Mouse (Mus musculus) testis, postnatal 14 days (tissue): Measurements from ENCODE around the gene Naif1.
"Not testable (repeated sequence)": the region's sequence is repeated elsewhere in the genome, so short reads cannot be mapped to it uniquely, and the experiment has no call there.

Experiments
- DNase-seq: peaks from one replicate; pipeline ENCODE4 v3.0.0; 2021; ENCODE audit warnings: low spot score

Gene Naif1

DNA sequence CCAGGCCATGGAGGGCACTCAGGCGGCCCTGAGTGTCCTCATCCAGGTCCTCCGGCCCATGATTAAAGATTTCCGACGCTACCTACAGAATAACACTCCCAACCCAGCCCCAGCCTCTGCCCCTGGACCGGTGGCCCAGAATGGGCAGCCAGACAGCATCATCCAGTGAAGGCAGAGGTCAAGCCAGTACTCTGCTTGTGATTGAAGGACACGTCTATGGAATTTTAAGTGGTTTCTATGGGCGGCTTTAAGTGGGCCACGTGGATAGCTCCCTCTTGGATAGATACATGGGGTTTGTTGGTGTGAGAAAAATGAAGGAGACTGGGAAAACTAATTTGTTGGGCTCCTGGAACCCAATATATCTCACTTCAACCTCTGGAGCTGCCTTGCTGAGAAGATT lies 4.8 kb downstream of the Naif1 start:
- no peak for DNase-seq

- DNase-seq, result no peak
Observed at GRCm38 (mm10) chr2:32458300-32458699, 8.0 kb downstream of the Naif1 start.

GRCm38 (mm10) chr2:32459657-32460056 lies 9.4 kb downstream of the Naif1 start:
- no peak for DNase-seq

GRCm38 (mm10) chr2:32463773-32464172 lies 13.5 kb downstream of the Naif1 start:
- DNase-seq, result no peak

DNA sequence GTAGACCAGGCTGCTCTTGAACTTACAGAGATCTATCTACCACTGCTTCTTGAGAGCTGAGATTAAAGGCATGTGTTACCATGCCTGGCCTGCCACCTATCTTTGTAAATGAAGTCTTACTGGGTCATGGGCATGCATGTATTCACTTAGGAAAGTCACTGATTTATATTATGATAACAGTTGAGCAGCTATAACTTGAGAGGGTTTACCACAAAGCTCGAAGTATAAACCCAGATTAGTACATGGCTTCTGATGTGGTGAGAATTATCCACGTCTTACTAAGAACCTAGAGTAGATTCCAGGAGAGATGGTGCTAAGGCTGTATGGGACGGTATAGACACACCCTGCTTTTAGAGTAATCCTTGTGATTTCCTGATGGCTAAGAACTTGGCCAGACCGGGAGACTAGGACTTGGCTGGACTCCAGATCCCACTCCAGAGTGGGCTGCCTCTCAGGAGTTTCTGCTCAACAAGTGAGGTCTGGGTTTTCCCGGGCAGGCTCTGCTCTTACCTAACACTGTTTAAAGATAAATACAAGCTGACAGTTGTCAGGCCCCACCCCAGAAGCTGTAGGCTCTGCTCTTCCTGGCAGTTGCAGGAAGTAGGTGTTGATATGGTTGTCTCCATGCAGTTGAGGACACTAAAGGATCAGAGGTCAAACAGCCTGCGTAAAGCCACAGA lies 14.1 kb downstream of the Naif1 start:
- DNase-seq, result no peak

- no peak for DNase-seq
Observed at GRCm38 (mm10) chr2:32471001-32471680, 20.9 kb downstream of the Naif1 start.

DNA sequence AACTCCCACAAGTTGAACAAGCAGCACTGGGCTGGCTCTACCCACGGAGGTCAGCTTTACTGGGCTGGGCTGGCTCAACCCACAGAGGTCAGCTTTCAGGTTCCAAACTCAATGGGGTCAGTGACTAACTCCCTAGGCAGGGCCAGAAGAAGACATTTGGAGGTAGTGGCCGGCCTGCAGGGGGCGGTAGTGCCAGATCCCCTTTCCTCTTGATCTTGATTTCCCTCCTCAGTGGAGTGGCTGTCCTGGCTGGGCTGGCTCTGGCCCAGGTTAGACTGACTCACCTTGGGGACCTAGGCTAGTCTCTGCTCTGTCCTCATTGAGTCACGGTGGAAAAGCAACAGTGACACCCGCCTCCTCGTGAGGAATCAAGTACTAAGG lies 21.4 kb downstream of the Naif1 start:
- DNase-seq, result no peak

GRCm38 (mm10) chr2:32475361-32475760 lies 25.1 kb downstream of the Naif1 start:
- not testable (repeated sequence) for DNase-seq

DNA sequence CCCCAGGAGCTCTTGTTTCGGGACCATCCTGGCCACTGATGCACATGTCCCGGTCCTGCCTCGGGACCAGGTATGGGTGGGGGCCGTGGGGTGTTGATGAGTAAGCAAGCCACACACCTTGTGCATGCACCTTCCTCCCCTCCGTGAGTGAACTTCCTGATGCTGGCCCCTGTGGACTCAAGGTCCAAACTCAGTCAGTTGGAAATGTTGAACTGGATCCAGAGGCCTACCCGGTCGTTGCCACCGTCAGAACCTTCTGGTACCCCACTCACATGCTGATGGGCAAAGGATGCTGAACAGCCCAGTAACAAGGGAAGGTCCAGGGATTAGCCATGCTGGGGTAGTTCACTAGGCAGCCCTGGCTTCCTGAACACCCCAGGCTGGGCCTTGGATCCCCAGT lies 32.1 kb downstream of the Naif1 start:
- no peak for DNase-seq

GRCm38 (mm10) chr2:32483179-32483875 lies 33.1 kb downstream of the Naif1 start:
- DNase-seq, result no peak

DNA sequence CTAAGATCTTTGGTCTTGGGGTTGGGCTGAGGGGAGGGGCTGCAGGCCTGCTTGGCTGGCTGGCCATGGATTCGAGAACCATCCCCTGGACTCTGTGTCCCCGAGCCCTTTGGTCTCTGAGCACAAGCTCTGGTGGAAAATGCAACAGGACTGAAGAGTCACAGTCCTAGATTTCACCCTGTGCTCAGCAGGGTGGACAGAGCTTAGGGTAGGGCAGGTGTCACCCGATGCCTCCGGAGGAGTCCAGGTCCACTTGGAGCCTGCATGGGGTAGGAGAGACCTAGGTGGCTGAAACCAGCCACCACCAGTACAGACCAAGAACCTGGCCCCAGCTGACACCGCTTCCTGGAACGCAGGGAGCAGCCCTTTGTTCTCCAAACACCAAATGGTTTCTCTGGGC lies 34.7 kb downstream of the Naif1 start:
- DNase-seq, result no peak

- no peak for DNase-seq
Observed at GRCm38 (mm10) chr2:32485751-32486150, 35.5 kb downstream of the Naif1 start.

GRCm38 (mm10) chr2:32486155-32486554 lies 35.9 kb downstream of the Naif1 start:
- DNase-seq, result no peak

- DNase-seq, result peak; percentile 86
Observed at GRCm38 (mm10) chr2:32487124-32487623, 36.9 kb downstream of the Naif1 start.

DNA sequence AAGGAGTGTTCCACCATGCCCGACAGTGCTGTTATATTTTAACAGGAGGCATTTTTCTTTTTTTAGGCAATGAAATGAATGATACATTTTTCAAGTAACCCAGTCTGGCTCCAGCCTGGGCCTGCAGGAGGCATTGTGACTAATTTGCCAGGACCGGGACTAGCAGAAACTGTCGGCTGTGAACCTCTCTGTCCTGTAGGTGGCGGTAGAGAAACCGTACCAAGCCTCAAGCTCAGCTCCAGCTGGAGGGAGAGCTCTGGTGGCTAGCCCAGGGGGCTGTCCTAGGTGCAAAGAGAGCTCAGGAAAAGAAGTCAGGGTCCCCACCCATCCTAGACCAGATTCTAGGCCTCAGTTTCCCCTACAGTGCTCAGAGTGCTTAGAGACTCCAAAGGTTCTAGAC lies 38.4 kb downstream of the Naif1 start:
- peak; percentile 79 for DNase-seq

GRCm38 (mm10) chr2:32490730-32491129 lies 40.5 kb downstream of the Naif1 start:
- DNase-seq, result not testable (repeated sequence)

GRCm38 (mm10) chr2:32492661-32493060 lies 42.4 kb downstream of the Naif1 start:
- DNase-seq, result no peak

DNA sequence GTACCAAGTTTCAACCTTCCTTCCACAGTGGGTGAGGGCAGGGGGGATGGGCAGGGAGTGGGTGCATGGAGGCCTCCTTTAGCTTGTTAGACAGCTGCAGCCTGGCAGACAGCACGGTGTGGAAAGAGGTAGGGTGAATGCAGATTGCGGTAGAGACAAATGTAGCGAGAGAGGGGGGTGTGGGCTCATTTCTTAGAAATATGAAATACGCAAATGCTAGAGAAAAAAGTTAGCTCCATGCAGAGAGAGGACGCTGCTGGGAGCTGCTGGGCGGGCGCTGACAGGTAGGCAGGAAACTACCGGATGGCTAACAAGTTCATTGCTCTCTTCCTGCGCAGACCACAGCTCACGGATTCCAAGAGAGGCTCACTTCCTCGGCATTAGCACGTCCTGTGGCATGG lies 43.0 kb downstream of the Naif1 start:
- DNase-seq, result no peak

- no peak for DNase-seq
Observed at GRCm38 (mm10) chr2:32494522-32494921, 44.3 kb downstream of the Naif1 start.

- no peak for DNase-seq
Observed at GRCm38 (mm10) chr2:32495185-32495726, 45.0 kb downstream of the Naif1 start.

DNA sequence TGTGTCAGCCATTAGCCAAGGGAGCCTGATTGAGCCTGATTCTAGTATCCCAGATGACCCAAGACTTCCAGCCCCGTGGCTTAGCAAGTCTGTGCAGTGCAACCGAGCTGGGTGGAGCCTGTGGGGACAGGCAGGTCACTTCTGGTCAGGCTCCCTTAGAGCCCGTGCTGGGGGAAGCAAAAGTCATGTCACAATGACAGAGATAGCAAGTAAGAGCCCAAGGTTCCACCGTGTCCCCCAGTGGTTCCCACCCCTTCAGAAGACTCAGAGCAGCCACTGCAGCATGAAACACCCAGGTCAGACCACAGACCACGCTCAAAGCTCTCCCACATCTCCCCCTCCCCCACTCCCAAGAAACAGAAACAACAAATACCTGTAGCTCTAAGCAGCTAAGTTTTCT lies 45.9 kb downstream of the Naif1 start:
- no peak for DNase-seq

DNA sequence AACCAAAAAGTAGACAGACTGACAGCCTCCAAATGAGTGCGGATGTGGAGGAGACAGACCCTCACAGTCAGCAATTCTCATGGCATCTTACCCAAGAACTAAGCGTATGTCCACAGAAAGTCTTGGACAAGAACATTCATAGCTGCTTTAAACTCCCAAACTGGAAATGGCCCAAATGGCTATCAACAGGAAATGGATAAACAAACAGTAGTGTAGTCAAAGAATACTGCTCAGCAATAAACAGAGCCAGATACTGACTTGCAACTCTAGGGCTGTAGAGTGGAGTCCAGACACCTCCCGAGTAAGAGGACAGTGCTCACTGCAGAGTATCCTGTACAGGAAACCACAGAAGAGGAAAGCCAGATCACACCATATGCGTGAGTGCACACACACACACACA lies 49.1 kb downstream of the Naif1 start:
- DNase-seq, result no peak

DNA sequence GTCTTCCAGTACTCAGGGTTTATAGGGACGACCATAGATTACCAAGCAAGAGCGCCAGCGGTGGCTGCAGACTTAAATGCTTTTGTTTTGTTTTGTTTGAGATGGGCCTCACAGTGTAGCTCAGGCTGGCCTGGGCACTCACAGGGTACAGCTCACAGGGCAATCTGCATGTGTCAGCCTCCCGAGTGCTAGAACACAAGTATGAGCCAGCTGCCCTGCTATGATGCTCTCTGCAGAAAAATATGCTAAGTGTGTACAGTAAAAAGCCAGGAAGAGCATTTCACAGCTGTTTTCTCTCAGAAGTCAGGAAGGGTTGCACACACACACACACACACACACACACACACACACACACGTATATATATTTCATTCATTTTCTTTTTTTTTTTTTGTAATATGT lies 50.2 kb downstream of the Naif1 start:
- DNase-seq, result no peak
